Mouse (Mus musculus) spleen, postnatal 36 days (tissue): Measurements from ENCODE around the gene Cyp4f39.
A peak's percentile ranks its signal among the peaks of the same experiment; 100 is the strongest.

Source experiments
- DNase-seq, 2 experiments: peaks; one replicate each; pipeline ENCODE4 v3.0.0; 2022; ENCODE audit warnings: low spot score in 2 of 2, mixed read lengths in 1 of 2

The Cyp4f39 gene

DNA sequence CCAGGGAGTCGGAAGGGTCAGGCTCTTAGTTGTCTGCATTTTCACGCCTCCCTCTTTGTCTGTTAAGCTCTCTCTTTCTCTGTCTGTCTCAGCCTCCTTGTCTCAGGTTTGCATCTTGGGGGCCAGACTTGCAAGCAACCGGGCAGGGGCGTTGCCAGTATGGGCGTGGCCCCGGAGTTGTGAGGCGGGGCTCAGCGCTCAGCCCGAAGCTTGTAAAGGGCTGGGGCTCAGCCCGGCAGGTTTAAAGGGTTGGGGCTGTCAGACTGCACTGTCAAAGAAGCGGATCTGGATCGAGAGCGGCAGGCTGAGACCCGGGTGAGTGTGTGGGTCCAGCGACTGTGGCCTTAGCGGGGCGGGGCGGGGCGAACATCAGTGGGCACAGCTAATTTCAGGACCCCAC lies at the start of gene Cyp4f39:
Gene Cyp4f39, plus strand, starts transcription at position 242 of the 400 bp plus-strand sequence.
- peak; percentile 29 to 32 for DNase-seq

DNA sequence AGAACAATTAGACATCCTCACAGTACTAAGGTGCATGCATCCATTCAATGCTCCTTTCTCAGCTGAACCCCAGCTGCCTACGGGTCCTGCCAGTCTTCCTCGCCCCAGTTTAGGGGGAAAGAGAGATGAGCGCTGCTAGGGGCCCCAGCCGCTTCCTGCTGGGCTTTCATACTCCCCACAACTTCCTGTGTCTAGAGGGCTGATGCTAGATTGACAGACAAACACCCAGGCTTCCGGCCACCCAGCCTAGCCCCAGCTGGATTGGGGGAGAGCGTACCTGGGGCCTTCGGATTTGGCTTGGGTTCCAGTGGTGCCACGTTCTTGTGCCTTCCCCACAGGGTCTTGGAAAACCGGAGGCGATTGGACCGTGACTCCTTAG lies 49.8 kb upstream of the Cyp4f39 start:
- peak; percentile 76 to 78 for DNase-seq

DNA sequence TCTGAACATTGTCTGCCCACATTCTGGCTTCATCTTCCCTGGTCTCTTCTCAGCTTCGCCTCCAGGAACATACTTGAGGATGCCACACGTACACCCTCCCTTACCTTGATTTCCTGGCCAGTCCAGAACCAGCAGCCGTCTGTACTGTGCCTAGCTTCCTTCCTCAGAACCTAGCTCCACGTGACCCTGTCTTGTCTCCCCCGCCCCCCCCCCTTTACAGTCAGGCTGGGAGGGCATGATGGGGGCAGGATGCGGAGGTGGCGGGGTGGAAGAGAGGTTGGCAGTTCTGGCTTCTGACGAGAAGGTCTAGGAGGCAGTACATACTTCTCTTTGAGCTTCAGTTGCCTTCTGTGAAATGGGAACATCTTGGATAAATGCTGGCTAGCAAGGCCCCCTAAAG lies 49.1 kb upstream of the Cyp4f39 start, which contains the start of gene Rasal3:
Gene Rasal3, minus strand, starts transcription at position 167 of the 400 bp plus-strand sequence.
- peak; percentile 71 to 72 for DNase-seq

DNA sequence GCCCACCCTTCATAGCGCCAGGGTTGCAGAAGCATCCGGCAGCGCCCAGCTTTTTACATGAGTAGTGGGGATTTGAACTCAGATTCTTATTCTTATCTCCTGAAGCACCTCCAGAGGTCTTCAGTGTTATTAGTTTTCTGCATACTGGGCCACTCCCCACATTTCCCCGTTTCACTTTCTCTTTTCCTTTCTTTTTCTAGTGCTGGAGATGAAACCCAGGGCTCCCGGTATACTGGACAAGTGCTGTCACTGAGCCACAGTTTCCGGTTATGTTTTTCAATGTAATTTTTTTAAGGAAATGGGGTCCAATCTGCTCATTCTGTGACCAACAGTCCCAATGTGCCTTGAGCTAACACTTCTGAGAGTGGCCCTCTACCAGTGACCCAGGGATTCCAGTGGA lies 40.6 kb upstream of the Cyp4f39 start:
- no peak for DNase-seq

DNA sequence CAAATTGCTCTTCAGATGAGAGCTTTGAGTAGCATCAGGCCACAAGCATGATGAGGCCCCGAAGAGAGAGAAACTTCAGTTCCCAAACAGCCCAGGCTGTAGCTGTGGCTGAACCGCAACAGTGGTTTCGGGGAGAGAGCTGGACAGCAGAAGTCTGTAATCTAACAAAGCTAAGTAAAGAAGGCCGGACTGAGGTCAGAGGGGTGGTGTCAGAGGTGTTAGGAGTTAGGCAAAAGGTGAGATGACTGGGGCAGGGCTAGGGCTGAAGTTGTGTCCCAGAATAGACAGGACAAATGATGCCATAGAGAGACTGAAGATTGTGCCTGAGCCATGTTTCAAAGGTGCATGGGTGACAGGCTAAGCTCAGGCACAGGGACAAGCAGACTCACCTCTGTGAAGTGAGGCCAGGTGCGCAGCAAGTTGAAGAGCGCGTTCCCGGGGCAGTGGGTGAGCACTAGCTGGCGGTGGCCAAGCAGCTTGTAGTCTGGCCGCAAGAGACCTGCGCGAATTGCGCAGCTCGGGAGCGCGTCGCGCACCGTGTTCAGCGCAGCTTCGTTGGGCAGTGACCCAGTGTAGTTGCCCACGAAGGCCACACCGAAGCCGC lies 37.0 kb upstream of the Cyp4f39 start:
- DNase-seq: no peak

DNA sequence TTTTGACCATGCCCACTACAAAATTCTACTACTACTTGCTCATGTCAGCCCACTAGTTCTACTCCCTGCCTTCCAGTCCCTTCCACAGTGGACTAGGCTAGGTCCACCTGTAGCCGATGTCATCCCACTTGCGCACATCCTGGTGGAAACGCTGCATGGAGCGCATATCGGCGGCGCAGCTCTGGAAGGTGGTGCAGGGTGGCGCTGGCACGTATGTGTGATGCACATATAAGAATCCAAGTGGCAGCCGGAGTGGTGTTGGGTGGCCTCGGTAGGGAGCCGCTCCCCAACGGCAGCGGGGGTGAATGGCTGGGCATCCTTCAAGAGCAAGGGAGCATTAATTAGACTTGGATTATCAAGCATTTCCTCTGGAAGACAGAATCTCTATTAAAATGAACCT lies 35.8 kb upstream of the Cyp4f39 start:
- no peak for DNase-seq

DNA sequence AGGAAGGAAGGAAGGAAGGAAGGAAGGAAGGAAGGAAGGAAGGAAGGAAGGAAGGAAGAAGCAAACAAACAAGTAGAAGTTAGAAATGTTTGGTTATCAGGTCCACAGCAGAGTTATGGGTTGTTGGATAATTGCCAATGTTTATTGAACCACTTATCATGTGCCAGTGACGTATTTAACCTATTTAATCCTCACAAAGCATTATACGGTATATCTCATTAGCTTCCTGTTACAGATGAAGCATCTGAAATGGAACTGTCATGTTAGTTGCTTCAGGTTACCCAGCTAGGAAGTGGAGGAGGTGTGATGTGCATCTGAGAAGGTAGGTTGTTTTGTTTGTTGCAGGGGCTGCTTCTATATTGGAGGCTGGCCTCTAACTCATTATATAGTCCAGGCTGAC lies 32.5 kb upstream of the Cyp4f39 start:
- no peak for DNase-seq

DNA sequence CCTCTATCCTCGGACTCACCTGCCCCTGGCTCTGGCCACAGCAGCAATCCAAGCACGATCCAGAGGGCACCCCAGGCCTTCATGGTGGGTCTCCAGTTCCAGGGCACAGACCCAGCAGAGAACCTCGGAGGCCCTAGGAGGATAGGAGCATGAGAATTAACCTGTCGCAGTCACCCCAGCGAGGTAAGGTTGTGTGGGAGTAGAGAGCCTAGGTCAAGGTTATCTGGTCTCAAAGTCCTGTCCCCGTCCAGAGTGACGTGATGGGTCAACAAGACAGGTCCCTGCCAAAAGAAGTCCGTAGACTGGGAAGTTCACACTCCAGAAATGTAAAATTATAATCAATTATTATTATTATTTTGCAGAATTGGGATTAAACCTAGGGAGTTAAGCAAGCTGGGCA lies 31.7 kb upstream of the Cyp4f39 start:
- no peak for DNase-seq

DNA sequence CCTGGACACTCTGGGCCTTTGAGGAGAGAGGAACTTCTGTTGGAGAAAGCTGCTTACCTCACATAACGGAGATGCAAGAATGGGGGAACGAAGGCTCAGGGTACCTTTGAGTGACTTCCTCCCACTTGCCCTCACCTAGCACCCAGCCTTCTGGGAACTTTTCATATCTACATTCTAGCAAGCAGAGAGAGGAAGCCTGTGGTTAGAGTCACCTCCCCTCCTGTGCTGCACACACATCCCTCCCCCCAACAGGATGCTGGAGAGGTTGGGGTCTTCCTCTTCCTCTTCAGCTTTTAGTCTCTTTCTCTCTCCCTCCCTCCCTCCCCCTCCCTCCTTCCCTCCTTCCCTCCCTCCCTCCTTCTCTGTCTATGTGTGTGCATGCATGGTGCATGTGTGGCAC lies 28.5 kb upstream of the Cyp4f39 start, which contains the start of gene Pglyrp2:
Gene Pglyrp2, minus strand, starts transcription at position 134 of the 400 bp plus-strand sequence.
- peak; percentile 84 to 87 for DNase-seq

DNA sequence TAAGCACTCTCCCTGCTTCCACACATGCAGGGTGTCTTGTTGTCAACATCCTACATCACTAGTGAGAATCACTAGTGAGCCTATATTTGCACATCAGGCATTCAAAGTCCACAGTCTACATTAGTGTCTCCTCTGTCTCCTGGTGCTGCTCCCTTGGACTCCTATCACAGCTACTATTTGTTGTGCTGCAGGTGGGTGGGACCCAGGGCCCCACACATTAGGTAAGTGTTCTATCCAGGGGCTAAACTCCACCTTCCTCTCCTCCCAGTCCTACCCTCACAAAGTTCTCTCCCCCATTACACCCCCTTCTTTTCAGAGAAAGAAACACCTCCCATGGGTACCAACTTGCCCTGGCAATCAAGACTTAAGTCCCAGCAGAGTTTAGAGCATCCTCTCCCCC lies 25.9 kb upstream of the Cyp4f39 start:
- no peak for DNase-seq

DNA sequence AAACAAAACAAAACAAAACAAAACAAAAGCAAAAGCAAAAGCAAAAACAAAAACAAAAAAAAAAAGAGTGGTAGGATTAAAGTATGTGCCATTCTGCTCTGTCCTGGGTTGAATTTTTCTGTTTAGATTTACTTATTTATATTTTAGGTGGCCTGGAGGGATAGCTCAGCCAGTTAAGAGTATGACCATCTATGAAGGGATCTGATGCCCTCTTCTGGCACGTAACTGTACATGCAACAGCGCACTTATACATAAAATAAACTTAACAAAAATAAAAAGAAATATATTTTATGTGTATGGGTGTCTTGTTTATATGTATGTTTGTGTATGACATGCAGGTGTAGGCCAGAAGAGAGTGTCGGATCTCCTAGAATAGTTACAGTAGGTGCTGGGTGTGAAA lies 20.6 kb upstream of the Cyp4f39 start:
- peak in 1 of 2 experiments; percentile 24 for DNase-seq

DNA sequence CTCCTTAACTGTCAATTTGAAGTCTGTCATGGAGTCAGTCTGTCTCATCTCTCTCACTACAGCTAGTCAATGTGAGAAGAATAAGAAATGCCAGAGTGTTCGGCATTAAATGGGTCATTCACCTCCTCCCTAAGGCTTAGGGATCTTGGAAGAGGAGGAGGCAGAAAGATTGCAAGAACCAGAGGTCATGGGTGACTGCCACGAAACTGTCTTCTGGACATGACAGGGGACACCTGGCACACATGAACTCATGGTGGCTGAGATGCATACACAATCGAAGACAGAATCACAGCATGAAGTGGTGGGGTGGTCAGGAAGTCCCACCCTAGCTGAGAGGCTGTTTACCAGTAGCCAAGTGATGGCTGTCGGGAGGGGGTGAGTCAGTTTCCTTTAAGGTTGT lies 18.2 kb upstream of the Cyp4f39 start:
- no peak for DNase-seq

DNA sequence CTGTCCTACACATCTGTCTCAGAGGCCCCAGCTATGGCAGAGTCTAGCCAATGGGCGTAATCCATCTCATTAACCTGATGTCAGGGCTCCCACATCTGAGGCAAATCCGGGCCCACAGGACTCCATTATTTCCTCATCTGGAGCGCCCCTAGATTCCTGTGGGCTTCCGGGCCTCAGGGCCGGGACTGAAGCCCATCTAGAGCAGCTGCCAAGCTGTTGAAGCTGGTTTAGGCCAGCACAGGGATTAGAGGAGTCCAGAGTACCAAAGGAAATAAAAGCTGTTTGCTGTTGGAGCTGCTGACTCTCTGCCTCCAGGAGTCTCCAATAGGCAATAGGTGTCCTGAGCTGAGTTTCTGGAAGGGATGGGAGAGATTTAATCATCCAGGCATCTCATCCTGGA lies 17.4 kb upstream of the Cyp4f39 start:
- DNase-seq: no peak

DNA sequence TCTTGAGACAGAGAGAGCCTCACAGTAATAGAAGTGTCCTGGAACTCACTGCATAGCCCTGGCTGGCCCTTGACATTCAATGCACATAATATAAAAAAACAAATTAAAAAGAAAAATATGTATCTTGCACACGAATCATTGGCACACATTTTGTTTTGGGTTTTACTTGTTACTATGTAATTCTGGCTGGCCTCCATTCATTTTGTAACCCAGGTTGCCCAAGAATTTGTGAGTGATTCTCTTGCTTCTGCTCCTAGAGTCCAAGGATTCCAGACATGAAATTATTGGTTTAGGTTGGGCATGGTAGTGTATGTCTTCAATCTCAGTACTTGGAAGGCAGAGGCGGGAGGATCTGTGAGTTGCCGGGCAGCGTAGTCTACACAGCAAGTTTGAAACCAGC lies 15.4 kb upstream of the Cyp4f39 start:
- no peak for DNase-seq

DNA sequence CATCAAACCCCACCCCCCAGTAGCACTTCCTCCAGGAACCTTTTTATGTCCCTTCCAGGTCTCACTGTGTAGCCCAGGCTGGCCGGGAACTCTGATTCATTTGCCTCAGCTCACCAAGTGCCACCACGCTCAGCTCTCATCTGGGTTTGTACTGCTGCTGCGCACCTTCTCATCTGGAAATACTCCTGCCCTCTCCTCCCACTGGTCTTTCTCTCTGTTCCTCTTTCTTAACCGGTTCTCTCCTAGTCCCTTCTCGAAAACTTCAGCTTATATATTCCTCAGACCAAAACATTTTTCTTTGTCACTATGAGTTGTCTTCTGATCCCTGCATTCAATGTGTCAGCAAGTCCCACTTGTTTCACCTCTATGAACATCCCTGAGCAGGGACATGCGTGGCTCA lies 9.3 kb upstream of the Cyp4f39 start:
- no peak for DNase-seq

DNA sequence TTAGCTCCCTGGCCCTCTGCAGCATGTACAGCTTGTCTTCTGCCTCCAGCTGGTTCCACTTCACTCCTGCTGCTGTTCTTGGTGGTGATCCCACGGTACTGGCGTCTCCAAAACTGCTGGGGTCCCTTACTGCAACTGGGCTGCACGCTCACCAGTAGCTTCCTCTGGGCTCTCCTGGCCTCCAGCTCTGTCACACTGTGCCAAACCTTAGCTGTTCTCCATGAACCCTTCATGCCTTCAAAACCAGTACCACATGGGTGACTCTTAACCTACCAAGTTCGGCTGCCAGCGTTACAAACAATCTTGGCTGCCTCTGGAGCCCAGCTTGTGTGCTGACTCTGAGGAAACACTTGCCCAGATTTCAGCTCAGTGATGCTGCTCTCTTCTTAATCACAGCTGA lies 7.5 kb upstream of the Cyp4f39 start:
- no peak for DNase-seq

DNA sequence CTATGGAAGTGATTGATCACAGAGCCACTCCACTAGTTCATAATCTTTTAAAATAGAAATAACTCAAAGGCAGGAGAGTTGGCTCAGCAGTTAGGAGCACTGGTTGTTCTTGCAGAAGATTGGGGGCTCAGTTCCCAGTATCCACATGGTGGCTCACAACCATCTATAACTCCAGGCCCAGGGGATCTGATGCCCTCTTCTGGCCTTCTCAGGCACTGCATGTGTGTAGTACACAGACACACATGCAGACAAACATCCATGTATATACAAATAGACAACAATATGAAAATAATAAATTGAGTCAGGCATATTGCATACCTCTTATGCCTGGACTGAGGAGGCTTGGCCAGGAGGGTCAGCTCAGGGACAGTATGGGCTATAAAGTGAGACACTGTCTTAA lies 5.3 kb upstream of the Cyp4f39 start:
- DNase-seq: no peak

DNA sequence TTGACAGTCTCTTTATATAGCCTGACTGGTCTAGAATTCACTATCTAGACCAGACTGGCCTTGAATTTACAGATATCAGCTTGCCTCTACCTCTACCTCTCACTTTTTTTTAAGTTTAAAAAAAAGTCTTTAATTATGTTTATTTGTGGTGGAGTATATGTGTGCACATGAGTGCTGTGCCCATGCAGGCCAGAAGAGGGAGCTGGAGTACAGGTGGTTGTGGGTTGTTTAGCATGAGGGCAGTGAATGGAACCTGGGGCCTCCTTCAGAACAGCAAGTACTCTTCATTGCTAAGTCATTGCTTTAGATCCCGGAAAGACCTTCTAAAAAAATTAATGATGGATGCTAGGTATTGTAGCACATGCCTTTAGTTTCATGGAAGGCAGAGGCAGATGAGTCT lies 3.5 kb upstream of the Cyp4f39 start:
- DNase-seq: no peak

DNA sequence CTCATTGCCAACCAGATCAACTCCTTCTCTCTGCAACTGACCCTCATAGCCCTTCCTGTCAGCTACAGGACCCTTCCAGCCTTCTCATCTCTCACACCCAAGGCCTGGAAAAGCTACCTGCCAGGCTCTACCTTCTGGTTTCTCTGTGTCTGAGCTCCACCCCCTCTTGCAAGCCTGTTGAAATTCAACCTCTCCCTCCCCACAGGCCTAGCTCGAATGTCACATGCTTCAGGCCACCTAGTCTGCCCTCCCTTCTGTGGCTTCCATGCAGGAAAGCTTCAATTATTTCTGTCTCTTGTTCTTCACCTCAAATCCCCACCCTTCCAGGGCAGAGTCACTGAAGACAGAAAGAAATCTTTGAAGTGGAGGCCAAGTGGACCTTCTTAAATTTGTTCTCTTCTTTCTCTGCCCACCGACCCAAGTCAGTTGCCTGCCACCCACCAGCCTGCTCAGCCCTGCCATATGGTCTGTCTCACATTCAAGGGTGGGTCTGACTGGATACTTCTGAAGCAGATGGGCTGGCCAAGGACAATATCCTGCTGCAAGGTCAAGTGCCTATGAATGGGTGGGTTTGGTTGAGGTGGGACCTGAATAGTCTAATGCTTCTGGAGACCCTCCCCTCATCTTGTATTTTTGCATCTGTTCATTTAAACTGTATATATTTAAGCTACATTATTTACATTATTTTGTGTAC lies 1.5 kb upstream of the Cyp4f39 start:
- no peak for DNase-seq

DNA sequence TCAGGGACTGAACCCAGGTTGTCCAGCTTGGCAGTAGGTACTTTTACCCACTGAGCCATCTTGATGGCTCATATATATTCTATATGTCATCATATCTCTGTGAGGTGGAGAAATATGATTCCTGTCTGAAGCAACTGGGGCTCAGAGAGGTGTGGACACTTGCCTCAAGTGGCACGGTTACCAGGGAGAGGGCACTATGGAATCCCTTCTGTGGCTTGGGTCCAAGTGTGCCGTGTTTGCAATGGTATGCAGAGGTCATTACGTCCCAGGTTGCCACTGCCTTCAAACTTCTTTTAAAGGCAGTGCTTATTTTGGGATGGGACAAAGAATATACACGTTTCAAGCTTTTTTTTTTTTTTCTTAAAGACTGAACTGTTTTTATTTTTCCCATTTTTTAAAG lies 1.7 kb downstream of the Cyp4f39 start:
- no peak for DNase-seq

DNA sequence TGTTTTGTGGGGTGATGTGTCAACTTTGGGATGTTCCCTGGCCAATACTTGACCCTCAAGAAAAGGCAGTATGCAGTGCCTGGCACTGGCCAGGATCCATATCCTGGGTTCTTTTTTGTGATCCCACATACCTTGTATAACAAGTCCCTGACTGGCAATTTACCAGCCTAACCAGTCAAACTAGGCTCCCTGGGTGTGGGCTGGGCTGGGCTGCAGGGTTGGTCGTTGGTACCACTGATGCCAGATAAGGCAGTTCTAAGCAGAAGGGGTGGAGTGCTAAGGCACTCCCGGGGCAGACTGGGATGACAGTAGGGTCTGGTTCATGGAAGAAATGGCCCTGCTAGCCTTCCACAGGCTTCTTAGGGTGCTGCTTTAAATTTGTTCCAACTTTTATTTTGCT lies 2.5 kb downstream of the Cyp4f39 start:
- peak; percentile 31 to 54 for DNase-seq

DNA sequence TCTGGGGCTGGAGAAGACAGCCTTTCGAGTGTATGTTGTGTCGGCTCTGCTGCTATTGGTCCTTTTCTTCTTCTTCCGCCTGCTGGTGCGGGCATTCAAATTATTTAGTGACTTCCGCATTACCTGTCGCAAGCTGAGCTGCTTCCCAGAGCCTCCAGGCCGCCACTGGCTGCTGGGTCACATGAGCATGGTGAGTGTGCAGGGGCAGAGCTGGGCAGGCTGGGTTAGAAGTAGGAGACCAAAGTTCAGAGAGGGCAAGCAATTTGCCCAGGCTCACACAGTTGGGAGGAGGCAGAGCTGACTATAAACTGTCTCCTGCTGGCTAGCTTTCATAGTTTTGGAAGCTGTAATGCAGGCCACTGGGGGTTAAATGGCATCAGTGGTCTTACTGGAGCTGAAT lies 16.0 kb downstream of the Cyp4f39 start:
- DNase-seq: no peak

DNA sequence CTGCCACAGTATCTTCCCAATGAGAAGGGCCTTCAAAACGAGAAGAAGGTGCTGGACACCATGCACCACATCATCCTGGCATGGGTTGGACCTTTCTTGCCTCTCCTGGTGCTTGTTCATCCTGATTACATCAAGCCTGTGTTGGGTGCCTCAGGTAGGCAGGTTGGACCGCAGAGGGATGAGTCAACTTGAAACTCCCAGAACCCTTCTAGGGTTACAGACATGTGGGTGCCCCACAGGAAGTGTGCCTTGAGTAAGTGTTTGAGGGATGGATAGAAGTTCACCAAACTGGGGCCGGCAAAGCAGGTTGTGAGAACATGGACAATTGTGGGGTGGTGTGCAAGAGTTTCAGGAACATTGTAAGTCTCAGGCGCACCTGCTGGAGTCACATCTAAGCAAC lies 18.3 kb downstream of the Cyp4f39 start:
- no peak for DNase-seq

DNA sequence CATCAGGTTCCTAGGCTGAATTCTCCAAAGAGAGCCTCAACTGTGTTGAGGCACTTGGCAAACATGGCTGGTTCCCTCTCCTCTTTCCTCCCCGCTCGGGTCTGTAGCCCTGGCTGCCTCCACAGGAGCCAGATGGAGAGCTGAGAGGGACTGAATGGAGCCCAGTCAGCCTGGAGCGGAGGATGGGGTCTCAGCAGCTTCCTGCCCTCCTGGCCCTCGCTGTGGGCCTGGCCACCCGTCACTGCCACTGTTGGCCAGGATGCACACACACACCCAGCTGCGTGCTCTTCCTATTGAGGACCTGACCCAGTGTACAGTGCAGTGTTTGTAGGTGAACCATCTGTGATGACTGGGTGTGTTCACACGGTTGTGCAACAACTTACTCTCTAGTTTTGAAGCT lies 19.7 kb downstream of the Cyp4f39 start:
- DNase-seq: no peak
